Mouse (Mus musculus): ENCODE measurements around the gene H2al1j. TPM values are rescaled to one million over a fixed set of nuclear protein-coding genes. Genes with fewer than 3 reads are reported as not detected.
A peak's percentile ranks its signal among the peaks of the same experiment; 100 is the strongest.
"Not testable (repeated sequence)": the region's sequence is repeated elsewhere in the genome, so short reads cannot be mapped to it uniquely, and the experiment has no call there.

Gene H2al1j
- not detected for total RNA-seq (2021)

GRCm38 (mm10) chrX:11327522-11327921 is at the start of gene H2al1j:
Gene H2al1j, plus strand, starts transcription at chrX:11327822.
- intact Hi-C loops (cut with DNase I), result not testable (repeated sequence)

GRCm38 (mm10) chrX:11280741-11281140 is 46.9 kb upstream of the H2al1j start:
- DNase-seq (ENCODE audit: low spot score in 2 of 2), result peak in 1 of 2 experiments; percentile 27
- intact Hi-C loops (cut with DNase I), result no loop called here

More at GRCm38 (mm10) chrX:11327522-11327921, at the start of gene H2al1j:
- DNase-seq (ENCODE audit: low spot score in 2 of 2), result not testable (repeated sequence)

- intact Hi-C loops (cut with DNase I), result no loop called here
- DNase-seq (ENCODE audit: low spot score in 2 of 2), result no peak
Observed at GRCm38 (mm10) chrX:11288306-11288882, 39.2 kb upstream of the H2al1j start.

GRCm38 (mm10) chrX:11289244-11289643 is 38.4 kb upstream of the H2al1j start:
- no peak for DNase-seq (ENCODE audit: low spot score in 2 of 2)
- intact Hi-C loops (cut with DNase I), result no loop called here

GRCm38 (mm10) chrX:11298957-11299356 is 28.7 kb upstream of the H2al1j start, which contains the start of gene H2al1a:
Gene H2al1a, plus strand, starts transcription at chrX:11299257.
- DNase-seq (ENCODE audit: low spot score in 2 of 2); intact Hi-C loops (cut with DNase I): not testable (repeated sequence)

- DNase-seq (ENCODE audit: low spot score in 2 of 2); intact Hi-C loops (cut with DNase I): not testable (repeated sequence)
Observed at GRCm38 (mm10) chrX:11302132-11302531, 25.5 kb upstream of the H2al1j start, which contains the start of gene H2al1b. Gene H2al1b, plus strand, starts transcription at chrX:11302432.

GRCm38 (mm10) chrX:11305355-11305754 is 22.3 kb upstream of the H2al1j start, which contains the start of gene H2al1c:
Gene H2al1c, plus strand, starts transcription at chrX:11305655.
- DNase-seq (ENCODE audit: low spot score in 2 of 2); intact Hi-C loops (cut with DNase I): not testable (repeated sequence)

GRCm38 (mm10) chrX:11308524-11308923 is 19.1 kb upstream of the H2al1j start, which contains the start of gene H2al1d:
Gene H2al1d, plus strand, starts transcription at chrX:11308824.
- intact Hi-C loops (cut with DNase I); DNase-seq (ENCODE audit: low spot score in 2 of 2): not testable (repeated sequence)

- intact Hi-C loops (cut with DNase I); DNase-seq (ENCODE audit: low spot score in 2 of 2): not testable (repeated sequence)
Observed at GRCm38 (mm10) chrX:11311634-11312033, 16.0 kb upstream of the H2al1j start, which contains the start of gene H2al1e. Gene H2al1e, plus strand, starts transcription at chrX:11311934.

- intact Hi-C loops (cut with DNase I); DNase-seq (ENCODE audit: low spot score in 2 of 2): not testable (repeated sequence)
Observed at GRCm38 (mm10) chrX:11314858-11315257, 12.8 kb upstream of the H2al1j start, which contains the start of gene H2al1f. Gene H2al1f, plus strand, starts transcription at chrX:11315158.

- intact Hi-C loops (cut with DNase I); DNase-seq (ENCODE audit: low spot score in 2 of 2): not testable (repeated sequence)
Observed at GRCm38 (mm10) chrX:11317956-11318355, 9.7 kb upstream of the H2al1j start, which contains the start of gene H2al1g. Gene H2al1g, plus strand, starts transcription at chrX:11318256.

- intact Hi-C loops (cut with DNase I); DNase-seq (ENCODE audit: low spot score in 2 of 2): not testable (repeated sequence)
Observed at GRCm38 (mm10) chrX:11321192-11321591, 6.4 kb upstream of the H2al1j start, which contains the start of gene H2al1h. Gene H2al1h, plus strand, starts transcription at chrX:11321492.

GRCm38 (mm10) chrX:11324359-11324758 is 3.3 kb upstream of the H2al1j start, which contains the start of gene H2al1i:
Gene H2al1i, plus strand, starts transcription at chrX:11324659.
- DNase-seq (ENCODE audit: low spot score in 2 of 2); intact Hi-C loops (cut with DNase I): not testable (repeated sequence)

- DNase-seq (ENCODE audit: low spot score in 2 of 2), result peak in 1 of 2 experiments; percentile 6
- intact Hi-C loops (cut with DNase I), result no loop called here
Observed at GRCm38 (mm10) chrX:11345762-11346161, 18.1 kb downstream of the H2al1j start.

- DNase-seq (ENCODE audit: low spot score in 2 of 2), result no peak
- intact Hi-C loops (cut with DNase I), result no loop called here
Observed at GRCm38 (mm10) chrX:11346756-11347155, 19.1 kb downstream of the H2al1j start.

GRCm38 (mm10) chrX:11360823-11361222 is 33.2 kb downstream of the H2al1j start:
- intact Hi-C loops (cut with DNase I), result no loop called here
- DNase-seq (ENCODE audit: low spot score in 2 of 2), result no peak

GRCm38 (mm10) chrX:11361261-11361660 is 33.6 kb downstream of the H2al1j start:
- no peak for DNase-seq (ENCODE audit: low spot score in 2 of 2)
- intact Hi-C loops (cut with DNase I), result no loop called here

GRCm38 (mm10) chrX:11363890-11364289 is 36.3 kb downstream of the H2al1j start:
- DNase-seq (ENCODE audit: low spot score in 2 of 2), result no peak
- intact Hi-C loops (cut with DNase I), result no loop called here

GRCm38 (mm10) chrX:11365151-11365550 is 37.5 kb downstream of the H2al1j start:
- no peak for DNase-seq (ENCODE audit: low spot score in 2 of 2)
- intact Hi-C loops (cut with DNase I), result no loop called here
